Mouse (Mus musculus) forebrain, embryonic 14.5 days (tissue): Measurements from ENCODE around the gene Bcorl1. TPM values are rescaled to one million over a fixed set of nuclear protein-coding genes. Genes with fewer than 3 reads are reported as not detected.

Experiments
- ATAC-seq: fragments of 200-750 bp; cut with Nextera tagmentation; 2 replicates; pipeline ENCODE4 v1.8.0; 2017; ENCODE audit warnings: mild to moderate bottlenecking, moderate library complexity
- DNase-seq: peaks from one replicate; pipeline ENCODE4 v3.0.0-alpha.2; 2015; ENCODE audit warnings: low spot score
- H3K27ac ChIP-seq: fragments of 300-500 bp; sonication (generic); 2 replicates; pipeline ENCODE4 v1.5.1; 2014; ENCODE audit warnings: low read depth, mild to moderate bottlenecking, control low read depth, low read length, moderate library complexity
- H3K27me3 ChIP-seq: fragments of 300-500 bp; sonication (generic); replicated peaks from 2 replicates; pipeline ENCODE4 v1.6.1; 2014; ENCODE audit warnings: low read length, control low read depth, mixed read lengths; ENCODE audit not compliant: control insufficient read depth, insufficient read depth
- H3K36me3 ChIP-seq: fragments of 300-500 bp; sonication (generic); 2 replicates; pipeline ENCODE4 v1.6.1; 2014; ENCODE audit warnings: low read length, control low read depth; ENCODE audit not compliant: control insufficient read depth, insufficient read depth
- H3K4me1 ChIP-seq: fragments of 300-500 bp; sonication (generic); 2 replicates; pipeline ENCODE4 v1.6.1; 2014; ENCODE audit warnings: antibody characterized with exemption, low read length, control low read depth; ENCODE audit not compliant: control insufficient read depth, insufficient read depth
- H3K4me2 ChIP-seq: fragments of 300-500 bp; sonication (generic); 2 replicates; pipeline ENCODE4 v1.6.1; 2014; ENCODE audit warnings: mild to moderate bottlenecking, control low read depth, low read length
- H3K4me3 ChIP-seq: fragments of 300-500 bp; sonication (generic); 2 replicates; pipeline ENCODE4 v1.5.1; 2014; ENCODE audit warnings: low read depth, low read length, control low read depth
- H3K9ac ChIP-seq: fragments of 300-500 bp; sonication (generic); 2 replicates; pipeline ENCODE4 v1.6.1; 2014; ENCODE audit warnings: mild to moderate bottlenecking, low read length, control low read depth, moderate library complexity
- H3K9me3 ChIP-seq: fragments of 300-500 bp; sonication (generic); replicated peaks from 2 replicates; pipeline ENCODE4 v1.6.1; 2016; ENCODE audit warnings: low read length, control low read depth, mixed read lengths; ENCODE audit not compliant: control insufficient read depth
- WGBS: fragments of 180-500 bp; shearing (Covaris S2); extraction: QIAGEN DNeasy Blood & Tissue Kit; methylation state at CpG from one replicate; pipeline ENCODE4 v1.1.7; 2014; 5-methylcytosine and 5-hydroxymethylcytosine counted together
- polyA plus RNA-seq: library from polyadenylated mRNA; unstranded; fragments of >200 nt; fragmentation: Nextera tagmentation; extraction: Ambion mirVana; gene quantifications from 2 replicates; pipeline ENCODE4 v1.2.1, GENCODE M21; 2014

Bcorl1 gene
- polyA plus RNA-seq, 1 experiment from 2014 or later, result 4.7 TPM

- Histone ChIP-seq H3K4me2 (no peak overlapping the region), H3K27me3 (no peaks in the 10 kb centered on the region), H3K9me3 (no peaks in the 10 kb centered on the region), H3K27ac (no peak overlapping the region), H3K4me1 (no peaks in the 10 kb centered on the region), H3K36me3 (no peaks in the 10 kb centered on the region), H3K4me3 (no peak overlapping the region), H3K9ac (no peak overlapping the region)
- DNase-seq, result no peak
- WGBS, result 85% methylated on average over 7 of the region's 7 CpGs
- no peak for ATAC-seq
Observed at GRCm38 (mm10) chrX:48441954-48442353, 100.8 kb downstream of the Bcorl1 start.

GRCm38 (mm10) chrX:48444677-48445076, 103.5 kb downstream of the Bcorl1 start:
- Histone ChIP-seq H3K9ac (no peak overlapping the region), H3K4me2 (no peak overlapping the region), H3K36me3 (no peaks in the 10 kb centered on the region), H3K9me3 (no peaks in the 10 kb centered on the region), H3K27ac (no peak overlapping the region), H3K4me1 (no peaks in the 10 kb centered on the region), H3K27me3 (no peaks in the 10 kb centered on the region), H3K4me3 (no peak overlapping the region)
- 86% methylated on average over 4 of the region's 4 CpGs for WGBS
- DNase-seq (no peak), ATAC-seq (no peak)

DNA sequence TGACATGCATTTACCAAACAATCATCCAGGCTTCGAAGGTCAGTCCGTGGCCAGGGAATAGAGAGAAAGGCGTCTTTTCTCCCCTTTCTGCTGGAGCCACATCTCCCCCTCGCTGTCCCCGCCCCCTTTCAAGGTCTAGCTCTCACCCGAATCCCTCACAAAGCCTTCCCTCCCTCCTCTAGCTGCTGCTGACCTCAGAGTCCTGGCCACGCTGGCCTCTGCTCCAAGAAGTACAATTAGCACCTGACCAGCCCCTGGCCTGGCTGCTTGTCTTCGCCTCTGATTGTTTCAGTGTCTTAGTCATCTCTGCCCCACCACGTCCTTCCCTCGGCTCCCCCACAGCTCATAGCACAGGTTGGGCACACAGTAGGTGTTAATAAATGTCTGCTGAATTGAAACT, 108.5 kb downstream of the Bcorl1 start:
- 39% methylated on average over 10 of the region's 10 CpGs for WGBS
- Histone ChIP-seq H3K9me3 (no peaks in the 10 kb centered on the region), H3K27me3 (peaks cover 6% of the 10 kb centered on the region; the same call in 1 of the 2 replicates), H3K27ac (no peak overlapping the region), H3K36me3 (no peaks in the 10 kb centered on the region), H3K4me2 (no peak overlapping the region), H3K4me3 (no peak overlapping the region), H3K4me1 (no peaks in the 10 kb centered on the region), H3K9ac (no peak overlapping the region)
- ATAC-seq, result no peak
- no peak for DNase-seq

GRCm38 (mm10) chrX:48452231-48452890, 111.2 kb downstream of the Bcorl1 start:
- WGBS, result 45% methylated on average over 9 of the region's 9 CpGs
- Histone ChIP-seq H3K4me3 (peak overlapping the region; percentile 34; the same call in 1 of the 2 replicates), H3K27me3 (peaks cover 6% of the 10 kb centered on the region; the same call in 1 of the 2 replicates), H3K4me2 (peak overlapping the region; percentile 45; the same call in 1 of the 2 replicates), H3K36me3 (no peaks in the 10 kb centered on the region), H3K27ac (no peak overlapping the region), H3K9ac (no peak overlapping the region), H3K4me1 (no peaks in the 10 kb centered on the region), H3K9me3 (no peaks in the 10 kb centered on the region)
- ATAC-seq (no peak), DNase-seq (no peak)

GRCm38 (mm10) chrX:48452931-48453673, 111.9 kb downstream of the Bcorl1 start:
- 35% methylated on average over 56 of the region's 71 CpGs for WGBS
- H3K9me3 ChIP-seq, result no peaks in the 10 kb centered on the region
- 0 out of 2 replicates have a peak overlapping the region, but pooled peaks have one; percentile 5 for H3K9ac ChIP-seq
- peak overlapping the region; percentile 34 for H3K4me3 ChIP-seq
- H3K36me3 ChIP-seq, result no peaks in the 10 kb centered on the region
- DNase-seq (no peak), ATAC-seq (no peak)
- peaks cover 6% of the 10 kb centered on the region; the same call in 1 of the 2 replicates for H3K27me3 ChIP-seq
- H3K27ac ChIP-seq, result no peak overlapping the region
- no peaks in the 10 kb centered on the region for H3K4me1 ChIP-seq
- peak overlapping the region; percentile 45 for H3K4me2 ChIP-seq

GRCm38 (mm10) chrX:48453736-48454494, 112.8 kb downstream of the Bcorl1 start:
- peaks cover 6% of the 10 kb centered on the region; the same call in 1 of the 2 replicates for H3K27me3 ChIP-seq
- ATAC-seq, result peak; percentile 68
- DNase-seq, result peak; percentile 32
- peak overlapping the region; percentile 29 for H3K9ac ChIP-seq
- H3K36me3 ChIP-seq, result no peaks in the 10 kb centered on the region
- peak overlapping the region; percentile 45 for H3K4me2 ChIP-seq
- peak overlapping the region; percentile 34 for H3K4me3 ChIP-seq
- H3K9me3 ChIP-seq, result no peaks in the 10 kb centered on the region
- WGBS, result 32% methylated on average over 61 of the region's 91 CpGs
- H3K4me1 ChIP-seq, result no peaks in the 10 kb centered on the region
- H3K27ac ChIP-seq, result no peak overlapping the region

DNA sequence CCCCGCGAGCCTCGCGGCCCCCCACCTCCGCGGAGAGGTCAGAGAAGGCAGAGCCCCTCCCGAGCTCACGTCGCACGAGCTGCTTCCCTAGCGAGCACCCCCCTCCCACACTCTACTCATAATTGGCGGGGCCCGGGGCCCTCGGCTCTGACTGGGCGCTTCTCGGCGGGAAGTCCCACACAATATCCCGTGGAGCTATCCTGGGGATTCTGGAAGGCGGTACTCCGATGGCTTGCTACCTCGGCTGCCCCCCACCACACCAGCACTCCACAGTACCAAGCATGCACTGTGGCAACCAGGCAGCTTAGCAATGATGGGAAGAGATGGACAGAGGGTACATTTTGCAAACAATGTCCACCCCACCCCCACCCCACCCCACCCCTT, 113.3 kb downstream of the Bcorl1 start:
- H3K36me3 ChIP-seq, result no peaks in the 10 kb centered on the region
- no peaks in the 10 kb centered on the region for H3K4me1 ChIP-seq
- H3K27ac ChIP-seq, result no peak overlapping the region
- WGBS, result 35% methylated on average over 21 of the region's 21 CpGs
- no peaks in the 10 kb centered on the region for H3K9me3 ChIP-seq
- ATAC-seq (peak; percentile 24; the same call in 1 of the 2 replicates), DNase-seq (no peak)
- peak overlapping the region; percentile 29; the same call in 1 of the 2 replicates for H3K9ac ChIP-seq
- H3K4me3 ChIP-seq, result peak overlapping the region; percentile 34
- peaks cover 6% of the 10 kb centered on the region; the same call in 1 of the 2 replicates for H3K27me3 ChIP-seq
- H3K4me2 ChIP-seq, result peak overlapping the region; percentile 45

GRCm38 (mm10) chrX:48455018-48455417, 113.9 kb downstream of the Bcorl1 start:
- Histone ChIP-seq H3K27ac (no peak overlapping the region), H3K9me3 (no peaks in the 10 kb centered on the region), H3K36me3 (no peaks in the 10 kb centered on the region), H3K9ac (no peak overlapping the region), H3K4me1 (no peaks in the 10 kb centered on the region), H3K4me2 (no peak overlapping the region), H3K27me3 (peaks cover 6% of the 10 kb centered on the region; the same call in 1 of the 2 replicates), H3K4me3 (no peak overlapping the region)
- WGBS, result 44% methylated on average over 9 of the region's 9 CpGs
- ATAC-seq (no peak), DNase-seq (no peak)
